Comparison of ENCODE assay signal across 14 mouse cellular contexts in the genomic region with DNA sequence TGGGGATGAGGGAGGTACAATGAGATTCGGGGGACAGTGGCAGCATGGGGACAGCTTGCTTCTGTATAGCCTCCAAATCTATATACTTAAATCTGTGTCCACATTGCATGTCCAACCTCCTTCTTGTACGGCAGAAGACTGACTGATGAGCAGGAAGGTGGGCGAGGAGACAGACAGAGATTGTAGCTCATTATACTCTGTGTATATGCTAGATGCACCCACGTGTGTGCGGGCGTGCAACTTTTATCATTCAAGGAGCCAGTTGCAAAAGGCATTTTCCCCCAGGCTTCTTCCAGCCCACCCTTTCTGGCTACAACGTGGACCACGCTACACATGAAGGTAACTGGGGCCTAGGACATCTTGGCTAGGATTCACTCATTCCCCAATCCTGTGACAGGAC.
DNase-seq lines count a peak whose midpoint lies in the region; ATAC-seq and TF ChIP-seq lines count a peak whose summit lies in the region.
"Had no signal": no experiment of that assay in that cellular context is flagged by ENCODE, and none has a peak within 500 bp of the region (broad histone marks: within the 10 kb centered on the region; RNA-seq: fewer than 3 reads in every experiment).

No protein-coding gene starts in this region.

- WGBS in hindbrain, embryonic 16.5 days = 94% methylated on average over 8 of the region's 8 CpGs

- H3K9ac ChIP-seq in hindbrain, embryonic 16.5 days (ENCODE audit: low read depth, low read length) = no peak overlapping the region
- H3K9ac ChIP-seq: embryonic facial prominence, embryonic 15.5 days; forebrain, postnatal 0 days; midbrain, embryonic 15.5 days had no signal

- no peaks in the 10 kb centered on the region for H3K27me3 ChIP-seq in erythroblast, embryonic 14.5 days (ENCODE audit: control insufficient read depth)
- no peaks in the 10 kb centered on the region for H3K27me3 ChIP-seq in myocyte (ENCODE audit: control insufficient read depth, insufficient read depth, insufficient read length)
- no peaks in the 10 kb centered on the region for H3K27me3 ChIP-seq in hindbrain, embryonic 16.5 days (replicated peaks; ENCODE audit: control insufficient read depth, insufficient read depth, low read length)
- H3K27me3 ChIP-seq: embryonic facial prominence, embryonic 15.5 days; midbrain, embryonic 15.5 days had no signal

- H3K4me3 ChIP-seq in erythroblast, embryonic 14.5 days (replicated peaks) = peak overlapping the region; percentile 69
- H3K4me3 ChIP-seq in myocyte = no peak overlapping the region
- H3K4me3 ChIP-seq in hindbrain, embryonic 16.5 days (ENCODE audit: low read length) = no peak overlapping the region
- H3K4me3 ChIP-seq: embryonic facial prominence, embryonic 15.5 days; midbrain, embryonic 15.5 days had no signal

- peak; percentile 61 for DNase-seq in layer of hippocampus, adult 9-11 months
- no peak for DNase-seq in layer of hippocampus, adult 9-10 months (ENCODE audit: low spot score)
- DNase-seq in frontal cortex, postnatal 36 days (ENCODE audit: low spot score in 2 of 2) = peak; percentile 52 to 70
- DNase-seq in spleen, adult 18-20 months = no peak
- DNase-seq: cerebellum, postnatal 36 days; forebrain, postnatal 0 days; kidney, adult 2 months; lung, postnatal 36 days had no signal

- no peaks in the 10 kb centered on the region for H3K79me2 ChIP-seq in myocyte (ENCODE audit: control insufficient read depth, insufficient read depth)

- peaks cover 64% of the 10 kb centered on the region for H3K36me3 ChIP-seq in erythroblast, embryonic 14.5 days (ENCODE audit: control insufficient read depth)
- H3K36me3 ChIP-seq in myocyte (ENCODE audit: control insufficient read depth, insufficient read depth) = no peaks in the 10 kb centered on the region
- no peaks in the 10 kb centered on the region for H3K36me3 ChIP-seq in hindbrain, embryonic 16.5 days (ENCODE audit: control insufficient read depth, insufficient read depth, low read length)
- H3K36me3 ChIP-seq: midbrain, embryonic 15.5 days had no signal

- no peak overlapping the region for H3K27ac ChIP-seq in hindbrain, embryonic 16.5 days (ENCODE audit: low read depth, low read length)
- H3K27ac ChIP-seq: embryonic facial prominence, embryonic 15.5 days; midbrain, embryonic 15.5 days had no signal

- TF ChIP-seq POLR2A in myocyte (IDR thresholded peaks at IDR 0.05; ENCODE audit: insufficient read length, low read depth) = no peak

- no peaks in the 10 kb centered on the region for H3K9me3 ChIP-seq in erythroblast, embryonic 14.5 days (ENCODE audit: control insufficient read depth, low read length)
- no peaks in the 10 kb centered on the region for H3K9me3 ChIP-seq in hindbrain, embryonic 16.5 days (ENCODE audit: control insufficient read depth, low read length)
- H3K9me3 ChIP-seq: embryonic facial prominence, embryonic 15.5 days; midbrain, embryonic 15.5 days had no signal

- no peak for ATAC-seq in erythroblast, adult 5-6 weeks (replicated peaks; ENCODE audit: low FRiP score, poor library complexity, severe bottlenecking)
- no peak for ATAC-seq in hindbrain, embryonic 16.5 days
- ATAC-seq: forebrain, postnatal 0 days; midbrain, embryonic 15.5 days had no signal

- H3K4me2 ChIP-seq in myocyte (ENCODE audit: low read depth) = peak overlapping the region; percentile 44
- no peak overlapping the region for H3K4me2 ChIP-seq in hindbrain, embryonic 16.5 days (ENCODE audit: low read length)
- H3K4me2 ChIP-seq: embryonic facial prominence, embryonic 15.5 days; midbrain, embryonic 15.5 days had no signal

- H3K4me1 ChIP-seq in erythroblast, embryonic 14.5 days (ENCODE audit: control insufficient read depth) = peaks cover 95% of the 10 kb centered on the region
- H3K4me1 ChIP-seq in hindbrain, embryonic 16.5 days (ENCODE audit: control insufficient read depth, insufficient read depth, low read depth, low read length) = peaks cover 3% of the 10 kb centered on the region

- H3ac ChIP-seq in myocyte (ENCODE audit: control insufficient read depth, insufficient read length) = no peak overlapping the region

TF ChIP-seq in myocyte, 11 proteins besides CTCF, POLR2A, EP300 and RAD21:
- TF ChIP-seq USF1 (IDR thresholded peaks at IDR 0.05; ENCODE audit: low read depth) (no peak), POLR2AphosphoS2 (IDR thresholded peaks at IDR 0.05; ENCODE audit: insufficient read length, low read depth) (no peak), MYOG (IDR thresholded peaks at IDR 0.05; ENCODE audit: control insufficient read depth in 1 of 3, insufficient read depth in 1 of 3, insufficient read length in 2 of 3, low read depth in 2 of 3) (no peak), TCF12 (IDR thresholded peaks at IDR 0.05; ENCODE audit: insufficient read depth, poor library complexity, severe bottlenecking) (no peak), MAX (IDR thresholded peaks at IDR 0.05; ENCODE audit: low read depth) (no peak), TCF3 (IDR thresholded peaks at IDR 0.05; ENCODE audit: insufficient read length, low read depth) (no peak), SRF (IDR thresholded peaks at IDR 0.05; ENCODE audit: control insufficient read depth, insufficient read length, low read depth) (no peak), MYOD1 (IDR thresholded peaks at IDR 0.05; ENCODE audit: control insufficient read depth in 1 of 3, insufficient read length in 2 of 3, low read depth in 2 of 3) (no peak), REST (IDR thresholded peaks at IDR 0.05; ENCODE audit: insufficient read depth, insufficient read length) (no peak), E2F4 (IDR thresholded peaks at IDR 0.05; ENCODE audit: insufficient read depth) (no peak), CEBPB (IDR thresholded peaks at IDR 0.05; ENCODE audit: insufficient read depth, poor library complexity, severe bottlenecking) (no peak)

Comparison
In these comparisons a context has a peak if more than half of its experiments do, and no peak if none do; other contexts are left out.
1. DNase-seq: peak in layer of hippocampus, adult 9-11 months (single experiment) and frontal cortex, postnatal 36 days (2 of 2); none in layer of hippocampus, adult 9-10 months (single experiment) and spleen, adult 18-20 months (0 of 2).